Mouse (Mus musculus) limb, embryonic 11.5 days (tissue): ENCODE results near the gene Tnf. TPM values are rescaled to one million over a fixed set of nuclear protein-coding genes. Genes with fewer than 3 reads are reported as not detected.

Experiments
- ATAC-seq: fragments of 200-750 bp; cut with Nextera tagmentation; 2 replicates; pipeline ENCODE4 v1.8.0; 2017; ENCODE audit warnings: low read depth; ENCODE audit not compliant: insufficient number of reproducible peaks, low FRiP score, low TSS enrichment
- DNase-seq: peaks from one replicate; pipeline ENCODE4 v3.0.0-alpha.2; 2015; ENCODE audit warnings: low spot score
- H3K27ac ChIP-seq: fragments of 300-500 bp; sonication (generic); replicated peaks from 2 replicates; pipeline ENCODE4 v1.5.1; 2014; ENCODE audit warnings: low read depth, mild to moderate bottlenecking, low read length
- H3K27me3 ChIP-seq: fragments of 300-500 bp; sonication (generic); 2 replicates; pipeline ENCODE4 v1.6.1; 2014; ENCODE audit warnings: mild to moderate bottlenecking, low read length, mixed read lengths; ENCODE audit not compliant: control insufficient read depth, insufficient read depth
- H3K36me3 ChIP-seq: fragments of 300-500 bp; sonication (generic); 2 replicates; pipeline ENCODE4 v1.6.1; 2014; ENCODE audit warnings: mild to moderate bottlenecking, low read length, moderate library complexity, mixed read lengths; ENCODE audit not compliant: control insufficient read depth, insufficient read depth
- H3K4me1 ChIP-seq: fragments of 300-500 bp; sonication (generic); 2 replicates; pipeline ENCODE4 v1.6.1; 2014; ENCODE audit warnings: low read length, mixed read lengths; ENCODE audit not compliant: control insufficient read depth, insufficient read depth
- H3K4me2 ChIP-seq: fragments of 300-500 bp; sonication (generic); 2 replicates; pipeline ENCODE4 v1.6.1; 2014; ENCODE audit warnings: low read depth, mild to moderate bottlenecking, moderate library complexity; ENCODE audit not compliant: severe bottlenecking
- H3K4me3 ChIP-seq: fragments of 300-500 bp; sonication (generic); 2 replicates; pipeline ENCODE4 v1.5.1; 2014; ENCODE audit warnings: low read depth, low read length
- H3K9ac ChIP-seq: fragments of 300-500 bp; sonication (generic); 2 replicates; pipeline ENCODE4 v1.6.1; 2014; ENCODE audit warnings: mild to moderate bottlenecking, low read length
- H3K9me3 ChIP-seq: fragments of 300-500 bp; sonication (generic); 2 replicates; pipeline ENCODE4 v1.6.1; 2016; ENCODE audit warnings: low read length; ENCODE audit not compliant: control insufficient read depth
- WGBS: fragments of 180-500 bp; shearing (Covaris S2); extraction: QIAGEN DNeasy Blood & Tissue Kit; methylation state at CpG from one replicate; pipeline ENCODE4 v1.1.7; 2014; 5-methylcytosine and 5-hydroxymethylcytosine counted together
- polyA plus RNA-seq: library from polyadenylated mRNA; unstranded; fragments of >200 nt; fragmentation: Nextera tagmentation; extraction: Ambion mirVana; gene quantifications from 2 replicates; pipeline ENCODE4 v1.2.1, GENCODE M21; 2014

Tnf gene
- polyA plus RNA-seq, 1 experiment from 2014 or later, result not detected

DNA sequence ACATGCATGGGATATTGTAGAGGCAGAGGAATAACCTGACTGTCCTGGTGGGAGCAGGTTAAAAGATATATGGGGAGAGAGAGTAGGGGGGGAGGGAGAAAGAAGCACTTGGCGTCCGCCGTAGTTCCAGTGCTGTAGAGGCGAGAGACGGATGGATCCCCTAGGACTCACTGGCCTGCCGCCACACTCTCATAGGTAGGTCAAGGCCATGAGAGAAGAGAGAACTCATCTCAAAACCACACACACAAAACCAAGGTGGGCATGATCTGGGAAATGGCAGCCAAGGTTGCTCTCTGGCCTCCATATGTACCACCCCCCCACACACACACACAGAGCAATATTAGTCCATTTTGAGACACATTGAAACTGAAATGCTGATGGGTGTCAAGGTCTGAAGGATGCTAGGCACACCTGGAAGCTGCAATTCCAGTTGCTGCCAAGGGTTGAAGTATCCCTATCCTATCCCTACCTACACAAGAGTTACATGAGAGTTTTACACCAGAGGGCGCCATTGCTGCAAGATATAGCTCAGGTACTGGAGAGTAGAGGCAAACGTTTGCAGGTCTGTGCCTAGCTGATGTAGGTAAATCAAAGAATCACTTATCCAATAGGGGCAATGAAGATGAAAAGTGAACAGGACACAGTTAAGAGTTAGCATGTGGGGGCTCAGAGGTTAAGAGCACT lies 35.3 kb downstream of the Tnf start:
- Histone ChIP-seq H3K4me2 (peak overlapping the region; percentile 55; the same call in 1 of the 2 replicates), H3K9ac (no peak overlapping the region; the same call in 1 of the 2 replicates), H3K4me3 (0 out of 2 replicates have a peak overlapping the region, but pooled peaks have one; percentile 100), H3K9me3 (no peaks in the 10 kb centered on the region), H3K36me3 (peaks cover 7% of the 10 kb centered on the region), H3K4me1 (peaks cover 11% of the 10 kb centered on the region; the same call in 1 of the 2 replicates), H3K27me3 (no peaks in the 10 kb centered on the region), H3K27ac (no peak overlapping the region)
- WGBS, result 71% methylated on average over 8 of the region's 8 CpGs
- DNase-seq (peak; percentile 70), ATAC-seq (no peak)

DNA sequence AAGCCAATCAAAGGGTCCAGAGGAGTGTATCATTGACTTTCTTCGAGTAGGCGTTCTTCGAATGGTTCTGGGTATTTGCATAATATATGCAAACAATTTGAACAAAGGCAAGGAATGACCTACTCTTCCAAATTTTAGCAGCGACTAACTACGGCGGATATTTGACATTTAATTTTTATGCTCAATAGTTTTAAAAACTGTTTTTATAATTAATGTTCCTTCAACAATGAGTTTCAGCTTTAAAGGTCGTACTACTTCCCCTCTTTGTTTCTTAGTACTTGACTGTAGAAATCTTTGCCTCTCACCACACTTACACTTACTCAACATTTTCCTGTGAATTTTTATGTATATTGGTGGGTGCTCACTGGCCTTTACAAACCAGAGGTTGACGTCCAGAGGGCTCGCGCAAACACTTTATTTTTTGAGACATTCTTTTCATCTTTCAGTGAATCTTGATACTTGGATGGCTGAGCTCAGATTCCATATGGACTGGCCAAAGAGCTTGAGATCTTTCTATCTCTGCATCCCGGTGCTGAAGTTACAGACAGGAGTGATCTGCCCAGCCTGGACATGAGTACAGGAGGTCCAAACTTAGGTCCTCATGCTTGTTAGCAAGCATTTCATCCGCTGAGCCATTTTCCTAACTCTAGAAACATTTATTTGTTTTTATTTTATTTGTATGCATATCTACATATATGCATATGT lies 36.2 kb downstream of the Tnf start:
- Histone ChIP-seq H3K36me3 (peaks cover 16% of the 10 kb centered on the region), H3K9ac (peak overlapping the region; percentile 57), H3K4me1 (peaks cover 11% of the 10 kb centered on the region; the same call in 1 of the 2 replicates), H3K4me2 (peak overlapping the region; percentile 55), H3K27me3 (no peaks in the 10 kb centered on the region), H3K9me3 (no peaks in the 10 kb centered on the region), H3K4me3 (peak overlapping the region; percentile 100), H3K27ac (peak overlapping the region; percentile 91)
- DNase-seq, result no peak
- 27% methylated on average over 12 of the region's 12 CpGs for WGBS
- no peak for ATAC-seq

DNA sequence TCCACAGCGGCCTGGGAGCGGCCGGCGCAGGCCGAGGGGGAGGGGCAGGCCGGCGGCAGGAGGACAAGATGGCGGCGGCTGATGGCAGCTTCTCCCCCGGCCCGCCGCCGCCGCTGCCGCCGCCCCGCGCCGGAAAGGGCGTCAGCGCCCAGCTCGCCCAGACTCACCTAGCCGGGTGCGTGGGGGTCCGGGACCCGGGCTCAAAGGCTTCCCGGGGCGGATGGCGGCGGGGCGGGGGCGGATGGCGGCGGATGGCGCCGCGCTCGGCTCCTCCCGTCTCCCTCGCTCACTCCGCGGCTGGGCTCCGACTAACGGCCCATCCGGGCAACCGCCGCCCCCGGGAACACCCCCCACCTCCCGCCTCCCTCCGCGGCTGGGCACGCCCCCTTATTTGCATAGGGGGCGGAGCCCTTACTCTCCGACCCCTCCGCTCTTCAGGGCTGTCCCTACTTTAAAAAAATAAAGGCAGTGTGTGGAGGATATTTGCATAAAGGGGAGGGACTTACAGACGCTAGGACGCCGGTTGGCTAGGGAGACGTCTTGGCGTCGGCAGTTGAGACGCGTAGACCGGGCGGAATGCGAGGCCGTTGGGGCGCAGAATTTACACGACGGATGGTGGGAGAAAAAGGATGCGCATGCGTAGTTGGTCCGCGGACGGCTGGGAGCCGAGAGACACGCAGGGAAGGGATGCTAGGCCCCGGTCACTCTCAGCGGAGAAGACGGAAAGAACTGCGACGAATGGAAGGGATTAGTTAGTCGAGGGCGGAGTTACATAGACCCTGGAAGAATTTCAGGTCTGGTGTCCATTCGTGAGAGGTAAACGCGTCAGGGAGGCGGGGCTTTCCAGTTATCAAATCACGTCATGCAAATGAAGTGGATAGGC lies 37.0 kb downstream of the Tnf start, which contains the start of gene Prrc2a:
Gene Prrc2a, minus strand, starts transcription at position 330 of the 883 bp plus-strand sequence.
- Histone ChIP-seq H3K4me1 (peaks cover 11% of the 10 kb centered on the region; the same call in 1 of the 2 replicates), H3K27ac (peak within 1 kb of the TSS; percentile 91), H3K36me3 (peaks cover 23% of the 10 kb centered on the region), H3K9ac (peak within 1 kb of the TSS; percentile 99), H3K9me3 (no peaks in the 10 kb centered on the region), H3K27me3 (no peaks in the 10 kb centered on the region), H3K4me2 (peak within 1 kb of the TSS; percentile 96), H3K4me3 (peak within 1 kb of the TSS; percentile 100)
- peak; percentile 98 for ATAC-seq
- DNase-seq, result peak; percentile 98
- under 1% methylated on average over 78 of the region's 89 CpGs for WGBS

DNA sequence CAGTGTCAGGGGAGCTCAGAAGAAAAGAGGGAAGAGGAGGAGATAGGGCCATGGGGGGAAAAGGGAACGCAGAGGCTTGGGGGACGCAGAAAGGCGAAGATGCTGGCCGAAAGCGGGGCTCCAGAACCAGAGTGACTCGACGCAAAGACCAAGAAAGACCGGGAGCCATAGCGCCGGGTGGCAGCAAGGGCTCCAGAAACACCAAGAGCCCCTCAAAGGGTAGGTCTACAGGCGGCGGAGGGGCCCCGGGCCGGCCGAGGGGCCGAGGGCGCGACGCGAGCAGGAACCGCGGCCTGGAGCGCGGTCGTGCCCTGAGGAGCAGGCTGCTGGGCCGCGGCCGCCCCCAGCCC lies 37.6 kb downstream of the Tnf start:
- peak overlapping the region; percentile 100 for H3K4me3 ChIP-seq
- H3K9me3 ChIP-seq, result no peaks in the 10 kb centered on the region
- WGBS, result 0% methylated on average over 28 of the region's 28 CpGs
- H3K27ac ChIP-seq, result peak overlapping the region; percentile 91
- H3K4me1 ChIP-seq, result peaks cover 11% of the 10 kb centered on the region; the same call in 1 of the 2 replicates
- no peak for DNase-seq
- H3K9ac ChIP-seq, result peak overlapping the region; percentile 99
- no peaks in the 10 kb centered on the region for H3K27me3 ChIP-seq
- no peak for ATAC-seq
- H3K4me2 ChIP-seq, result peak overlapping the region; percentile 96
- H3K36me3 ChIP-seq, result peaks cover 28% of the 10 kb centered on the region

- Histone ChIP-seq H3K36me3 (peaks cover 35% of the 10 kb centered on the region), H3K4me3 (peak overlapping the region; percentile 100), H3K4me1 (peaks cover 11% of the 10 kb centered on the region; the same call in 1 of the 2 replicates), H3K27ac (peak overlapping the region; percentile 42; the same call in 1 of the 2 replicates), H3K9me3 (no peaks in the 10 kb centered on the region), H3K27me3 (no peaks in the 10 kb centered on the region), H3K9ac (peak overlapping the region; percentile 99), H3K4me2 (peak overlapping the region; percentile 96)
- WGBS, result 19% methylated on average over 8 of the region's 8 CpGs
- DNase-seq, result no peak
- no peak for ATAC-seq
Measured at GRCm38 (mm10) chr17:35163326-35164081, 38.3 kb downstream of the Tnf start.

GRCm38 (mm10) chr17:35162730-35163129 lies 39.1 kb downstream of the Tnf start:
- ATAC-seq, result no peak
- WGBS, result 74% methylated on average over 12 of the region's 12 CpGs
- no peak for DNase-seq
- Histone ChIP-seq H3K4me2 (peak overlapping the region; percentile 96), H3K27me3 (no peaks in the 10 kb centered on the region), H3K36me3 (peaks cover 42% of the 10 kb centered on the region), H3K4me1 (peaks cover 11% of the 10 kb centered on the region; the same call in 1 of the 2 replicates), H3K9ac (peak overlapping the region; percentile 24; the same call in 1 of the 2 replicates), H3K27ac (no peak overlapping the region), H3K9me3 (no peaks in the 10 kb centered on the region), H3K4me3 (peak overlapping the region; percentile 100)

GRCm38 (mm10) chr17:35162121-35162520 lies 39.7 kb downstream of the Tnf start:
- 0 out of 2 replicates have a peak overlapping the region, but pooled peaks have one; percentile 100 for H3K4me3 ChIP-seq
- ATAC-seq (no peak), DNase-seq (no peak)
- H3K9ac ChIP-seq, result peak overlapping the region; percentile 12; the same call in 1 of the 2 replicates
- no peaks in the 10 kb centered on the region for H3K9me3 ChIP-seq
- 85% methylated on average over 14 of the region's 14 CpGs for WGBS
- peaks cover 11% of the 10 kb centered on the region; the same call in 1 of the 2 replicates for H3K4me1 ChIP-seq
- H3K27me3 ChIP-seq, result no peaks in the 10 kb centered on the region
- peak overlapping the region; percentile 96; the same call in 1 of the 2 replicates for H3K4me2 ChIP-seq
- H3K27ac ChIP-seq, result no peak overlapping the region
- H3K36me3 ChIP-seq, result peaks cover 48% of the 10 kb centered on the region
